Mouse (Mus musculus) bone marrow, adult 2 months (tissue): ENCODE data around the gene Gopc. TPM values are rescaled to one million over a fixed set of nuclear protein-coding genes. Genes with fewer than 3 reads are reported as not detected.

Experiments used
- H3K27ac ChIP-seq: fragments of 200-500 bp; 2 replicates; pipeline ENCODE4 v1.5.1; 2012; ENCODE audit warnings: low read depth, mild to moderate bottlenecking, control low read depth, inconsistent platforms, low read length; ENCODE audit not compliant: control insufficient read depth, poor library complexity, insufficient read depth
- H3K4me1 ChIP-seq: fragments of 200-500 bp; 2 replicates; pipeline ENCODE4 v1.6.1; 2011; ENCODE audit warnings: low read length; ENCODE audit not compliant: control insufficient read depth, insufficient read depth
- H3K4me3 ChIP-seq: fragments of 200-500 bp; replicated peaks from 2 replicates; pipeline ENCODE3; 2011; ENCODE audit warnings: mild to moderate bottlenecking, low read depth, low read length, control low read depth; ENCODE audit not compliant: control insufficient read depth
- CTCF ChIP-seq: fragments of 200-500 bp; IDR thresholded peaks from 2 replicates; pipeline ENCODE4 v1.5.1; 2011; ENCODE audit warnings: low read length, control low read depth; ENCODE audit not compliant: control insufficient read depth, insufficient read depth
- POLR2A ChIP-seq: fragments of 200-500 bp; IDR thresholded peaks from 2 replicates; pipeline ENCODE4 v1.6.1; 2011; ENCODE audit warnings: low read depth, mild to moderate bottlenecking, control low read depth, low read length, borderline replicate concordance; ENCODE audit not compliant: control insufficient read depth
- WGBS: fragments of 180-500 bp; shearing (Covaris S2); methylation state at CpG from one replicate; pipeline ENCODE4 v1.1.7; 2018; 5-methylcytosine and 5-hydroxymethylcytosine counted together
- polyA plus RNA-seq: library from polyadenylated mRNA; stranded (reverse); fragments of >200 nt; gene quantifications from 2 replicates; pipeline ENCODE4 v1.2.4, GENCODE M21; 2011; ENCODE audit warnings: low replicate concordance; ENCODE audit not compliant: missing spikeins, insufficient read depth, insufficient read length

Gopc gene
- polyA plus RNA-seq, 1 experiment, result 5.3 TPM

- Histone ChIP-seq H3K4me1 (no peaks in the 10 kb centered on the region; the same call in 1 of the 2 replicates), H3K4me3 (no peak overlapping the region), H3K27ac (no peak overlapping the region)
- 83% methylated on average over 2 of the region's 2 CpGs for WGBS
- TF ChIP-seq POLR2A (no peak), CTCF (no peak)
Observed at GRCm38 (mm10) chr10:52377813-52378212, 4.1 kb downstream of the Gopc start.

GRCm38 (mm10) chr10:52376422-52376821, 5.5 kb downstream of the Gopc start:
- Histone ChIP-seq H3K4me3 (no peak overlapping the region), H3K27ac (no peak overlapping the region), H3K4me1 (no peaks in the 10 kb centered on the region; the same call in 1 of the 2 replicates)
- TF ChIP-seq POLR2A, result no peak
- TF ChIP-seq CTCF, result no peak
- 10% methylated on average over 2 of the region's 2 CpGs for WGBS

DNA sequence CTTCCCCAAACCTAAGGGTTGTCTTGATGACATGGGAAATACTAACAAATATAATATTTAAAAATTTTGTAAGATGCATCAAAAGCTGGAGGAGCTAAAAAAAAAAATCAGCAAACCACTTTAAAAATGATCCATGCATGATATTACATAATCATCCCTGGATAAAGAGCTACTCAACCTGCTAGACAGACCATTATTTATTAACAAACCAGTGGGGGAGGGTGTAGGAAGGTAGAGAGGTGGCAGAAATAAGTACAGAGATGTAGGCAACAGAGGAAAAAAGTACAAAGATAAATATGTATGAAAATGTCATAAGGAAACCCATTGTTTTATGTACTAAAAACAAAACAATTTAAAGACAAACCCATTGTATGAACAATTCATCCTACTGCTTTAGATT, 7.3 kb downstream of the Gopc start:
- no peak overlapping the region for H3K4me3 ChIP-seq
- H3K4me1 ChIP-seq, result no peaks in the 10 kb centered on the region; the same call in 1 of the 2 replicates
- TF ChIP-seq CTCF (no peak), POLR2A (no peak)
- H3K27ac ChIP-seq, result no peak overlapping the region

DNA sequence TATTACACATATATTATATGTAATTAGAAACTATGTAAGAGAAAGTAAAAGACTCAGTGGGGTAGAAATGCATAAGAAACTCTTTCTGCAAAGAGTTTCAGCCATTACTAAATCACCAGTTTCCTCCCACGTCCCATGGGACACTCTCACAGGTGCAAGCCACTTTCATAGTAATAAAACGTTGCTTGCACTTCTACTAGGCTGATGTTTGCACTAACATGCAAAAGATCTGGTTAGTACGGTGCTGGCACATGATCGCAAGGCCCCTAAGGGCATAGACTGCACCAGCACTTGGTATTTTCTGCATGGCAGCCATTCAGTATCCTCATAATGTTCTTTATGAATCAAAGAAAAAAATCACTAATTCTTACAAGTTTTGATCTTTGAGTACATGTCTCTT, 8.1 kb downstream of the Gopc start:
- no peak overlapping the region for H3K27ac ChIP-seq
- WGBS, result 58% methylated on average over 4 of the region's 4 CpGs
- H3K4me1 ChIP-seq, result no peaks in the 10 kb centered on the region; the same call in 1 of the 2 replicates
- no peak for TF ChIP-seq POLR2A
- no peak for TF ChIP-seq CTCF
- no peak overlapping the region for H3K4me3 ChIP-seq

DNA sequence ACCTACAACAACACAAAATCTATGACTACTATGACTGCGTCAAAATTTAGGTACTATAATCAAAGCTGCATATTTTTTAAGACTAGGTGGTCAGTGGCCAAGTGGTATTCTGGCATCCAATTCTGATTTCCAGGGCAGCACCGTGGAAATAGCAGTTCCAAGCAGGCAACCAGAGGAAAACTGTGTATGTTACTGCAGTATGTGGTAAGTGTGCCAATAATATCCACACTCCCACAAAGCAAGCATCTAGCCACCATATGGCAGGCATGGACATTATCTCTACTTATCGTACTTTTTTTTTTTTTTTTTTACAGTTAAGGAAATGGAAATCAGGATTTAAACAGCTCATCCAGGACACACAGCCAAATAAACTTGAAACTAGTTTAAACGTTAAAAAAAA, 13.5 kb downstream of the Gopc start:
- Histone ChIP-seq H3K4me1 (no peaks in the 10 kb centered on the region; the same call in 1 of the 2 replicates), H3K4me3 (no peak overlapping the region), H3K27ac (no peak overlapping the region)
- 83% methylated on average over 4 of the region's 4 CpGs for WGBS
- TF ChIP-seq CTCF (no peak), POLR2A (no peak)

DNA sequence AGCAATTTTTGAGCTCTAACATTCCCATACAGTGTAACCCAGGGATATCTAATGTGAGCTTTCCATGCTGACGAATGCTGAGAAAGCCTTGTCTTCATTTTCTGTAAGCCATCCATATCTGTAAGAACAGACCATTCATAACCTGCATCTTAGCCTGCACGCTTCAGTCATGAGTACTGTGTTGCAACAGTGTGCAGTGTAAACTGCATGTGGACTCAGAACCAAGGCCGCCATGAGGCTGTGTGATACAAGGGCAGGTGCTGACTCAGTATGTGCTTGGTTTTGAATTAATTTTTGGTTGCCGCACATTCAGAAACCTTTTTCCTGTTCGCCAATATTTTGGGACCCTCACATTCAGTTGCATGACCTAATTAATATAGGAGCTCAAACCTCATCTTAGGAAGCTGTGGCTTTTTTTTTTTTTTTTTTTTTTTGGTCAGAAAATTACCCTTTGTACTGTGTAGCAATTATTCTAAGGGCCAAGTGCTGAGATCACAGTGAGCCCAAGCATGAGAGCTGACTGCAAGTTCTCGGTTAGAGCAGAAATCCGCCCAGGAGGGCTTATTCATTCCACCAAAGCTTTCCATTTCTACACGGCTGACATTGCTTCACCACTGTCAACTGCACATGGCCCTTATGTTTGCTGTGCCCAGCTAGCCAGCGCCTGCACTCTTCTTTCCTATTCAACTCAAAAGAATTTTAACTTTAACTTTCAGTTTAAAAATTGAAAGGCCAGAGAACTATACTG, 20.9 kb downstream of the Gopc start:
- no peak overlapping the region for H3K4me3 ChIP-seq
- no peaks in the 10 kb centered on the region for H3K4me1 ChIP-seq
- TF ChIP-seq POLR2A, result no peak
- TF ChIP-seq CTCF, result no peak
- no peak overlapping the region for H3K27ac ChIP-seq
- 78% methylated on average over 9 of the region's 9 CpGs for WGBS

DNA sequence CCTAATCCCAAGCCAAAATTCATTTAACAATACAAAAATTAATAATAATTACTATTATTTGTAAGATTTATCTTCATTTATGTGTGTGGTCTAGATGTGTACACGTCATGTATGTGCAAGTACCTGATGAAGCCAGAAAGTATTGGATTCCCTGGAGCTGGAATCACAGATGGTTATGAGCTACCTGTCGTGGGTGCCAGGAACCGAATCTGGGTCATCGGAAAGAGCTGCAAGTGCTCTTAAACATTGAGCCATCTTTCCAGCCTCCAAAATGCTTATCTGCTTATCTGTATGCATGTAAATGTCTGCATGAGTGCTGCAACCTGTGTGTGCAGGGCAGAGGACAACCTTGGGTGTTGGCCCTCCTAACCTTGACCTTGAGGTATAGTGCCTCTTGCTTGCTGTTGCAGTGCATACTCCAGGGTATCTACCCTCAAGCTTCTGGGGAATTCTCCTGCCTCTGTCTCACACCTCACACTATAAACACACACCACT, 21.6 kb downstream of the Gopc start:
- TF ChIP-seq CTCF, result no peak
- no peak for TF ChIP-seq POLR2A
- H3K4me3 ChIP-seq, result no peak overlapping the region
- H3K27ac ChIP-seq, result no peak overlapping the region
- 93% methylated on average over 4 of the region's 4 CpGs for WGBS
- H3K4me1 ChIP-seq, result no peaks in the 10 kb centered on the region

- no peak for TF ChIP-seq CTCF
- no peak for TF ChIP-seq POLR2A
- Histone ChIP-seq H3K27ac (no peak within 1 kb of the TSS), H3K4me1 (no peaks in the 10 kb centered on the region), H3K4me3 (no peak within 1 kb of the TSS)
- WGBS, result 85% methylated on average over 2 of the region's 2 CpGs
Observed at GRCm38 (mm10) chr10:52358467-52358866, 23.5 kb downstream of the Gopc start, which contains the start of gene Gm26741. Gene Gm26741, plus strand, starts transcription at chr10:52358767.

GRCm38 (mm10) chr10:52353184-52353583, 28.7 kb downstream of the Gopc start:
- Histone ChIP-seq H3K4me3 (no peak overlapping the region), H3K4me1 (no peaks in the 10 kb centered on the region), H3K27ac (no peak overlapping the region)
- WGBS, result 90% methylated on average over 9 of the region's 9 CpGs
- no peak for TF ChIP-seq CTCF
- no peak for TF ChIP-seq POLR2A
